Mouse (Mus musculus) forelimb bud, embryonic 11.5 days (tissue): ENCODE results near the gene Srp54a.
"Not testable (repeated sequence)": the region's sequence is repeated elsewhere in the genome, so short reads cannot be mapped to it uniquely, and the experiment has no call there.

Experiments used
- DNase-seq: peaks from one replicate; pipeline ENCODE4 v3.0.0-alpha.2; 2012; ENCODE audit warnings: low read depth, low spot score

The Srp54a gene

GRCm38 (mm10) chr12:55124731-55125130 is 44.7 kb downstream of the Srp54a start:
- not testable (repeated sequence) for DNase-seq

GRCm38 (mm10) chr12:55135540-55135939 is 55.5 kb downstream of the Srp54a start:
- not testable (repeated sequence) for DNase-seq

GRCm38 (mm10) chr12:55137859-55138258 is 57.8 kb downstream of the Srp54a start:
- DNase-seq = not testable (repeated sequence)

- not testable (repeated sequence) for DNase-seq
Measured at GRCm38 (mm10) chr12:55154559-55155448, 74.7 kb downstream of the Srp54a start, which contains the start of gene Srp54b. Gene Srp54b (plus strand): TSS chr12:55155104.

GRCm38 (mm10) chr12:55155449-55155783 is 75.4 kb downstream of the Srp54a start:
- not testable (repeated sequence) for DNase-seq
